Mouse (Mus musculus) effector memory CD4-positive, alpha-beta T cell, adult 7 months (primary cell): ENCODE measurements around the gene Pias1. TPM values are rescaled to one million over a fixed set of nuclear protein-coding genes. Genes with fewer than 3 reads are reported as not detected.

Experiments used
- polyA plus RNA-seq: library from polyadenylated mRNA; unstranded; fragments of 100-300 nt; shearing (Covaris generic); gene quantifications from one replicate; pipeline ENCODE4 v1.2.1, GENCODE M21; 2017

The Pias1 gene
- polyA plus RNA-seq, result 125 TPM

DNA sequence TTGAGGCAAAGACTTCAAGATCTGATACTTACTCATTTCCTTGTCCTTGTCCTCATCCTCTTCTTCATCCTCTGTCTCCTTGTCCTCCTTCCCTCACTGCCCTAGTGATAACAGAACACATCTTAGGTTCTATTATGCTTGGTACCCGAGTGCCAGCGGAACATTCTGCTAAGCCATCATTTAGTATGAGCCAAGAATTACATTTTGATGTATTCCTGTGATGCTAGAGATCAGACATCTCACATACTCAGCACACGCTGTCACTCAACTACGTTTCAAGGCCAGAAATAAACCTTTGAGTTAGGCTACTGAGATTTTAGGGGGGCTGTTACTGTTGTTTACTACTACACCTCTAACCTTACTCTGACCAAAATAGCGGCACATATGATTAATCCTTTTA lies at the start of gene Pias1:
Gene Pias1 (minus strand): TSS at position 101 of the 400 bp plus-strand sequence.

DNA sequence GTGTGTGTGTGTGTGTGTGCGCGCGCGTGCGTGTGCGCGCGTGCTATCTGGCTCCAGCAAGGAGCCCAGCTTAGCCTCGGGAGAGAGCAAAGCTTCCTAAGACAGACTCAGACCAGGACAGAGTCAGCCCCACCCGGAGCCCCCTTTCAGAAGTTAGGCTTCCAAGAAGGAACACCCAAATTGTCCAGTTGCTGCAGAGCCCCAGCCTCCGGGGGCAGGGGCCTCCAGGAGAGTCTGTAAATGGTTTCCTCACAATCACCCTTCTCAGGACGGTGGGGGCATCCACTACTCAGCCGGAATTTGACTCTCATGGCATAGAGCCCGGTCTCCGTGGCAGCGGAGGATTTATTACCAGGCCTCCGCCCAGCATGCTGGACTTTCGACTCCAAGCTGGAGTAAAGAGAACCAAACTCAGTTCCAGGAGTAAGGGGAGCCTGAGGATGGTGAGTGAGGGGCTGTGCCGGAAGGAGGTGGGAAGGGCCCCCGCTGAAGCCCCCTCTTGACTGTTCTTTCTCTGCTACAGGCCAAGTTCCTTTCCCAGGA lies 129.9 kb downstream of the Pias1 start, which contains the start of gene Calml4:
Gene Calml4 (plus strand): TSS at position 362 of the 543 bp plus-strand sequence.

DNA sequence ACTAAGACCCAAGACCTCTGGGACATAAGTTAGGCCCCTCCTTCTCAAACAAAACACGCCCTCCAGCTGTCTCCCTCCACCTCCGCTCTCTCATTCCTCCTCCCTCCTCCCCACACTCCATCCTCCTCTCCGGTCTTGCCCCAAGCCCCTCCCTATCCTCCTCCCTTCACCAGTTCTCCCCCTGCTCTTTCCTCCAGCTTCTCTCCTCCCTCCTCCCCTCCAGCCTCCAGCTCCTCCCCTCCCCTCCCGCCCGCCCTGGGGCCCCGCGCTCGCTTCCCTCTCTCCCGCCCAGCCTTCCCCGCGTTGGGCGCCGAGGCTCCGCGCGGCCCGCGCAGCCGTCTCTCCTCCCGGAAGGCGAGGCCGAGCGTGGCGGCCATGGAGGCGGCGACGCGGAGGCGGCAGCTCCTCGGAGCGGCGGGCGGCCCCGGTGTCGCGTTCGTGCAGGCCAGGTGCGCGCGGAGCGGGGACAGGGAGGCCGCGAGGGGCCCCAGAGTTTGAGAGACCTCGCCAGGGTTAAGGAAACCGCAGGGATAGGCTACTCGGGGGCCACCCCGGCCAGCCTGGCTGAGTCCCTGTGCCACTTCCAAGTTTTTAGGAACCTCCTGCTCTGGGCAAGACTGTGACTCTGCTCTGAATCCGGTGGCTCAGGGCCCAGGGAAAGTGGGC lies 149.1 kb downstream of the Pias1 start, which contains the start of gene Cln6:
Gene Cln6 (plus strand): TSS at position 280 of the 666 bp plus-strand sequence.

Other genes with a start within 250 kb of the Pias1 start
- gene Fem1b, start 176.0 kb downstream of the Pias1 start, polyA plus RNA-seq, result 13.0 TPM
- gene Cln6, start 149.1 kb downstream of the Pias1 start, polyA plus RNA-seq, result 10.7 TPM
- 1.2 TPM for gene Calml4, start 129.8 kb downstream of the Pias1 start, polyA plus RNA-seq
- not detected for gene Skor1, start 161.0 kb upstream of the Pias1 start, polyA plus RNA-seq